Mouse (Mus musculus) cerebellum, adult 9-11 months (tissue): ENCODE data around the gene Cdh13.

Experiments used
- DNase-seq: peaks from one replicate; pipeline ENCODE4 v3.0.0; 2022

The Cdh13 gene

GRCm38 (mm10) chr8:118452445-118453103 lies 169.0 kb downstream of the Cdh13 start:
- DNase-seq: no peak

- DNase-seq: no peak
These were observed 171.7 kb downstream of the Cdh13 start for GRCm38 (mm10) chr8:118455245-118455644.

GRCm38 (mm10) chr8:118465330-118465948 lies 181.9 kb downstream of the Cdh13 start:
- DNase-seq: no peak

- DNase-seq: no peak
These were observed 194.1 kb downstream of the Cdh13 start for GRCm38 (mm10) chr8:118477587-118477986.

- no peak for DNase-seq
These were observed 205.2 kb downstream of the Cdh13 start for GRCm38 (mm10) chr8:118488735-118489134.

GRCm38 (mm10) chr8:118502509-118502908 lies 219.0 kb downstream of the Cdh13 start:
- DNase-seq: no peak

GRCm38 (mm10) chr8:118509426-118509825 lies 225.9 kb downstream of the Cdh13 start:
- DNase-seq: no peak

GRCm38 (mm10) chr8:118513259-118513658 lies 229.7 kb downstream of the Cdh13 start:
- DNase-seq: no peak

GRCm38 (mm10) chr8:118515616-118516015 lies 232.1 kb downstream of the Cdh13 start:
- DNase-seq: no peak

- DNase-seq: peak; percentile 18
These were observed 233.5 kb downstream of the Cdh13 start for GRCm38 (mm10) chr8:118517071-118517470.

GRCm38 (mm10) chr8:118518030-118518741 lies 234.7 kb downstream of the Cdh13 start:
- peak; percentile 7 for DNase-seq

- no peak for DNase-seq
These were observed 235.2 kb downstream of the Cdh13 start for GRCm38 (mm10) chr8:118518742-118519102.

GRCm38 (mm10) chr8:118523922-118524321 lies 240.4 kb downstream of the Cdh13 start:
- DNase-seq: no peak

- DNase-seq: no peak
These were observed 255.5 kb downstream of the Cdh13 start for GRCm38 (mm10) chr8:118538816-118539558.

GRCm38 (mm10) chr8:118539559-118539819 lies 256.0 kb downstream of the Cdh13 start:
- no peak for DNase-seq

- DNase-seq: no peak
These were observed 256.4 kb downstream of the Cdh13 start for GRCm38 (mm10) chr8:118539941-118540340.

- DNase-seq: no peak
These were observed 268.9 kb downstream of the Cdh13 start for GRCm38 (mm10) chr8:118552397-118552796.

- DNase-seq: no peak
These were observed 269.3 kb downstream of the Cdh13 start for GRCm38 (mm10) chr8:118552842-118553241.

GRCm38 (mm10) chr8:118564024-118564423 lies 280.5 kb downstream of the Cdh13 start:
- no peak for DNase-seq

- DNase-seq: no peak
These were observed 281.7 kb downstream of the Cdh13 start for GRCm38 (mm10) chr8:118565186-118565585.

GRCm38 (mm10) chr8:118565887-118566747 lies 282.6 kb downstream of the Cdh13 start:
- DNase-seq: no peak

GRCm38 (mm10) chr8:118569366-118569765 lies 285.8 kb downstream of the Cdh13 start:
- no peak for DNase-seq

GRCm38 (mm10) chr8:118581256-118581655 lies 297.7 kb downstream of the Cdh13 start:
- DNase-seq: no peak
